Mouse (Mus musculus): ENCODE data around the gene Sdcbp2.

Gene Sdcbp2

GRCm38 (mm10) chr2:151631406-151632158, 59.2 kb downstream of the Sdcbp2 start:
- DNase-seq (ENCODE audit: low spot score in 2 of 2), result no peak

GRCm38 (mm10) chr2:151632159-151632814, 59.9 kb downstream of the Sdcbp2 start, which contains the start of gene Snph:
Gene Snph (minus strand): TSS chr2:151632593.
- DNase-seq (ENCODE audit: low spot score in 2 of 2), result peak; percentile 73 to 83

- DNase-seq (ENCODE audit: low spot score in 2 of 2), result no peak
Observed at GRCm38 (mm10) chr2:151632982-151633381, 60.6 kb downstream of the Sdcbp2 start.

GRCm38 (mm10) chr2:151634903-151635302, 62.5 kb downstream of the Sdcbp2 start:
- no peak for DNase-seq (ENCODE audit: low spot score in 2 of 2)

- DNase-seq (ENCODE audit: low spot score in 2 of 2), result no peak
Observed at GRCm38 (mm10) chr2:151635362-151636014, 63.1 kb downstream of the Sdcbp2 start.

GRCm38 (mm10) chr2:151636015-151636402, 63.6 kb downstream of the Sdcbp2 start:
- no peak for DNase-seq (ENCODE audit: low spot score in 2 of 2)

Data from frontal cortex, postnatal 36 days (tissue).